ENCODE assay signal across 18 mouse cellular contexts in genomic region chr8:115151416-115151815, GRCm38 (mm10).
DNase-seq lines count a peak whose midpoint lies in the region; ATAC-seq and TF ChIP-seq lines count a peak whose summit lies in the region.
"Had no signal": no experiment of that assay in that cellular context is flagged by ENCODE, and none has a peak within 500 bp of the region (broad histone marks: within the 10 kb centered on the region; RNA-seq: fewer than 3 reads in every experiment).

No protein-coding gene starts in this region.

- no peak for DNase-seq in heart, adult 18-20 months
- DNase-seq in liver, embryonic 11.5 days (ENCODE audit: low spot score) = no peak
- DNase-seq in liver = no peak
- DNase-seq in neural tube, embryonic 10.5 days (ENCODE audit: extremely low spot score, low spot score) = no peak
- DNase-seq in gastrocnemius, adult 2 months = no peak
- DNase-seq: cerebellum, adult 18-20 months; cerebellum, postnatal 25 days; gastrocnemius, postnatal 25 days; heart, postnatal 4 days; kidney, adult 8-10 months; lung, postnatal 10 days; right cerebral cortex, postnatal 4 days had no signal

- no peaks in the 10 kb centered on the region for H3K36me3 ChIP-seq in heart, embryonic 12.5 days
- H3K36me3 ChIP-seq in liver, embryonic 11.5 days (ENCODE audit: control insufficient read depth, insufficient read depth, low read length) = no peaks in the 10 kb centered on the region
- H3K36me3 ChIP-seq in neural tube, embryonic 12.5 days = no peaks in the 10 kb centered on the region

- H3K4me1 ChIP-seq in heart, embryonic 12.5 days (replicated peaks) = peaks cover 30% of the 10 kb centered on the region
- peaks cover 18% of the 10 kb centered on the region for H3K4me1 ChIP-seq in liver, embryonic 11.5 days (replicated peaks; ENCODE audit: control insufficient read depth, insufficient read depth, low read length)
- H3K4me1 ChIP-seq in neural tube, embryonic 12.5 days = peaks cover 34% of the 10 kb centered on the region

- peaks cover 9% of the 10 kb centered on the region; the same call in 1 of the 2 replicates for H3K27me3 ChIP-seq in heart, embryonic 12.5 days (replicated peaks)
- H3K27me3 ChIP-seq in liver, embryonic 11.5 days (replicated peaks; ENCODE audit: control insufficient read depth, insufficient read depth, low read length) = no peaks in the 10 kb centered on the region
- no peaks in the 10 kb centered on the region; the same call in 1 of the 2 replicates for H3K27me3 ChIP-seq in neural tube, embryonic 12.5 days (replicated peaks)

- H3K9me3 ChIP-seq in heart, embryonic 12.5 days (replicated peaks) = no peaks in the 10 kb centered on the region
- H3K9me3 ChIP-seq in liver, embryonic 11.5 days (ENCODE audit: control insufficient read depth, low read length) = no peaks in the 10 kb centered on the region
- H3K9me3 ChIP-seq in neural tube, embryonic 12.5 days = no peaks in the 10 kb centered on the region

- WGBS in heart, embryonic 12.5 days = 10% methylated on average over 6 of the region's 6 CpGs
- WGBS in liver, embryonic 11.5 days = 11% methylated on average over 6 of the region's 6 CpGs
- 12% methylated on average over 6 of the region's 6 CpGs for WGBS in neural tube, embryonic 12.5 days

- H3K9ac ChIP-seq in heart, embryonic 12.5 days = no peak overlapping the region
- H3K9ac ChIP-seq in liver, embryonic 11.5 days (ENCODE audit: low read depth, low read length) = no peak overlapping the region
- H3K9ac ChIP-seq in neural tube, embryonic 12.5 days = no peak overlapping the region

- H3K27ac ChIP-seq in heart, embryonic 12.5 days (ENCODE audit: poor library complexity, severe bottlenecking) = no peak overlapping the region
- H3K27ac ChIP-seq in liver, embryonic 11.5 days (ENCODE audit: low read depth, low read length) = no peak overlapping the region
- H3K27ac ChIP-seq in neural tube, embryonic 12.5 days = no peak overlapping the region
- H3K27ac ChIP-seq in gastrocnemius, adult 2 months = no peak overlapping the region
- H3K27ac ChIP-seq: stomach, postnatal 0 days had no signal

- ATAC-seq in heart, embryonic 12.5 days (ENCODE audit: insufficient number of reproducible peaks, low FRiP score) = no peak
- ATAC-seq in liver, embryonic 11.5 days (replicated peaks; ENCODE audit: low FRiP score) = peak; percentile 40
- ATAC-seq in neural tube, embryonic 12.5 days (ENCODE audit: low FRiP score, low read depth) = no peak
- ATAC-seq: forebrain, embryonic 14.5 days had no signal

- intact Hi-C loops in gastrocnemius, adult 2 months (cut with DNase I) = no loop called here

- H3K4me3 ChIP-seq in heart, embryonic 12.5 days = no peak overlapping the region
- H3K4me3 ChIP-seq in liver, embryonic 11.5 days (ENCODE audit: low read depth, low read length) = no peak overlapping the region
- H3K4me3 ChIP-seq in neural tube, embryonic 12.5 days = no peak overlapping the region
- H3K4me3 ChIP-seq in gastrocnemius, adult 2 months = no peak overlapping the region
- H3K4me3 ChIP-seq: erythroblast, embryonic 14.5 days; myocyte had no signal

- no peak for TF ChIP-seq CTCF in gastrocnemius, adult 2 months (IDR thresholded peaks at IDR 0.05)

- H3K4me2 ChIP-seq in heart, embryonic 12.5 days = peak overlapping the region; percentile 19; the same call in 1 of the 2 replicates
- no peak overlapping the region for H3K4me2 ChIP-seq in liver, embryonic 11.5 days
- peak overlapping the region; percentile 35 for H3K4me2 ChIP-seq in neural tube, embryonic 12.5 days (replicated peaks)
